Mouse (Mus musculus): ENCODE measurements around the gene Nipa2. TPM values are rescaled to one million over a fixed set of nuclear protein-coding genes. Genes with fewer than 3 reads are reported as not detected.

The Nipa2 gene
- polyA plus RNA-seq, 1 experiment from 2014 or later: 41.1 TPM

DNA sequence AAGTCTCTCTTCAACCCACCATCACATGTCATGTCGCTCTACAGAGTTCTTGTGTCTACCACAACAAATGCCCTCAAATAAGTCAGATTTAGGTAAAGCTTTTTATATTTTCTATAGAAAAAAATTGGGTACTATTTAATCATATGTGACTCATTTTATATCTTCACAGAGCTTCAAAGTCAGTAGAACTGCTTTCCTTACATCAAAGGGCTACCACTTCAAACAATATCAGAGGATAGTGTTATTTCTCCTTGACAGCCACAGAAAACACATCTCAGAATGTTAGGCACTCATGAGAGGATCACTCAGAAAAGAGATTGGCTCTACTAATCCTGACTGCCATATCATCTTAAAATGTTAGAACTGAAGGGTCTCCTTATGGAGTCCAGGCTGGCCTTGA is 1.8 kb downstream of the Nipa2 start:
- no peak overlapping the region for H3K4me3 ChIP-seq (ENCODE audit: low read depth, low read length)
- H3K27me3 ChIP-seq (ENCODE audit: control insufficient read depth, insufficient read depth, low read length): no peaks in the 10 kb centered on the region
- no peak overlapping the region for H3K9ac ChIP-seq (ENCODE audit: low read depth, low read length)
- H3K36me3 ChIP-seq (ENCODE audit: control insufficient read depth, insufficient read depth, low read length): no peaks in the 10 kb centered on the region
- 91% methylated on average over 1 of the region's 1 CpGs for WGBS (ENCODE audit: insufficient replicate concordance)
- no peak for ATAC-seq (replicated peaks; ENCODE audit: insufficient number of reproducible peaks, low FRiP score, low TSS enrichment)
- H3K4me1 ChIP-seq (ENCODE audit: control insufficient read depth, insufficient read depth, low read length): no peaks in the 10 kb centered on the region
- no peak overlapping the region for H3K27ac ChIP-seq (ENCODE audit: low read depth, low read length)
- H3K9me3 ChIP-seq (replicated peaks; ENCODE audit: control insufficient read depth, low read length): no peaks in the 10 kb centered on the region
- no peak overlapping the region; the same call in 1 of the 2 replicates for H3K4me2 ChIP-seq

DNA sequence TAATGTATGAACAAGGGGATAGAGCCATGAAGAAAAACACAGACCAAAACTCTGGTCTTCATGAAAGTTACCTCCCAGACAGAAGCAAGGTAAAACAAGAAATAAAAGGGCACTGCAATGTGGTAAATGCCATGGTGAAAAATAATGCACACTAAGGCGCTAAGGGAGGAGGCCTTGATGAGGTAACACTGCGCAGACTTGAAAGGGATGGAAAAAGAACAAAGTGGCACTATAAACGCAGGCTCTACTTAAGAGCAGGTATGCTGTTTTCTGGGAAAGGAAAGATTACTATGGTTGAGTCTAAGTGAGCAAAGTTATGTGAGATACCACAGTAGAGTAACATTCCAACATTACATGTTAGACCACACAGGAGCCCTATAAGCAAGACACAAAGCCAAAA is 2.5 kb downstream of the Nipa2 start:
- H3K4me3 ChIP-seq (ENCODE audit: low read depth, low read length): no peak overlapping the region
- H3K9me3 ChIP-seq (replicated peaks; ENCODE audit: control insufficient read depth, low read length): no peaks in the 10 kb centered on the region
- WGBS (ENCODE audit: insufficient replicate concordance): 95% methylated on average over 3 of the region's 3 CpGs
- H3K9ac ChIP-seq (ENCODE audit: low read depth, low read length): no peak overlapping the region
- H3K27me3 ChIP-seq (ENCODE audit: control insufficient read depth, insufficient read depth, low read length): no peaks in the 10 kb centered on the region
- H3K4me1 ChIP-seq (ENCODE audit: control insufficient read depth, insufficient read depth, low read length): no peaks in the 10 kb centered on the region
- no peak overlapping the region for H3K27ac ChIP-seq (ENCODE audit: low read depth, low read length)
- ATAC-seq (replicated peaks; ENCODE audit: insufficient number of reproducible peaks, low FRiP score, low TSS enrichment): no peak
- no peak overlapping the region for H3K4me2 ChIP-seq
- H3K36me3 ChIP-seq (ENCODE audit: control insufficient read depth, insufficient read depth, low read length): peaks cover 3% of the 10 kb centered on the region; the same call in 1 of the 2 replicates

DNA sequence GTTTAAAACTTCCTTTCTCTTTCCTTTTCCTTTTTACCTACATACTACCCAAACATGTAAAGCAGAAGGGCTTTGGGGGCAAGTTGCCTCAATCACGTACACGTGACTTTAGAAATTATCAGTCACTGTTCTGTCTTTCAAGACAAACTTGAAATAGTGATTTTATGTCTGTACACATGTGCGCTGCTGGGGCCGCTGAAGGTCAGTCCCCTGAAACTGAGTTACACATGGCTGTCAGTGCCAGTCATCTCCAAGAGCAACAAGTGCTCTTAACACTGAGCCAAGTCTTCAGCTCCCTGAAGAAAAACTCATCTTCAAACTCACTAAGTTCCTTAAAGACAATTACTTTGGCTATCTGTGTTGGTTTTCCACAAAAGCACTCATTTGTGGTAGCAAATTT is 4.4 kb downstream of the Nipa2 start:
- no peaks in the 10 kb centered on the region for H3K9me3 ChIP-seq (replicated peaks; ENCODE audit: control insufficient read depth, low read length)
- no peak overlapping the region for H3K9ac ChIP-seq (ENCODE audit: low read depth, low read length)
- 100% methylated on average over 4 of the region's 4 CpGs for whole genome bisulfite sequencing (ENCODE audit: insufficient replicate concordance)
- H3K4me2 ChIP-seq: no peak overlapping the region
- no peaks in the 10 kb centered on the region for H3K27me3 ChIP-seq (ENCODE audit: control insufficient read depth, insufficient read depth, low read length)
- ATAC-seq (replicated peaks; ENCODE audit: insufficient number of reproducible peaks, low FRiP score, low TSS enrichment): no peak
- no peak overlapping the region for H3K4me3 ChIP-seq (ENCODE audit: low read depth, low read length)
- H3K4me1 ChIP-seq (ENCODE audit: control insufficient read depth, insufficient read depth, low read length): no peaks in the 10 kb centered on the region
- H3K27ac ChIP-seq (ENCODE audit: low read depth, low read length): no peak overlapping the region
- H3K36me3 ChIP-seq (ENCODE audit: control insufficient read depth, insufficient read depth, low read length): peaks cover 8% of the 10 kb centered on the region; the same call in 1 of the 2 replicates

GRCm38 (mm10) chr7:55957178-55957577 is 5.1 kb downstream of the Nipa2 start:
- Histone ChIP-seq H3K4me1 (ENCODE audit: control insufficient read depth, insufficient read depth, low read length) (no peaks in the 10 kb centered on the region), H3K4me3 (ENCODE audit: low read depth, low read length) (no peak overlapping the region), H3K9me3 (replicated peaks; ENCODE audit: control insufficient read depth, low read length) (no peaks in the 10 kb centered on the region), H3K9ac (ENCODE audit: low read depth, low read length) (no peak overlapping the region), H3K36me3 (ENCODE audit: control insufficient read depth, insufficient read depth, low read length) (peaks cover 8% of the 10 kb centered on the region; the same call in 1 of the 2 replicates), H3K27ac (ENCODE audit: low read depth, low read length) (no peak overlapping the region), H3K27me3 (ENCODE audit: control insufficient read depth, insufficient read depth, low read length) (no peaks in the 10 kb centered on the region), H3K4me2 (no peak overlapping the region)
- no peak for ATAC-seq (replicated peaks; ENCODE audit: insufficient number of reproducible peaks, low FRiP score, low TSS enrichment)
- 92% methylated on average over 3 of the region's 3 CpGs for WGBS (ENCODE audit: insufficient replicate concordance)

GRCm38 (mm10) chr7:55956054-55956453 is 6.2 kb downstream of the Nipa2 start:
- Histone ChIP-seq H3K4me1 (ENCODE audit: control insufficient read depth, insufficient read depth, low read length) (no peaks in the 10 kb centered on the region), H3K9ac (ENCODE audit: low read depth, low read length) (no peak overlapping the region), H3K4me2 (no peak overlapping the region), H3K4me3 (ENCODE audit: low read depth, low read length) (no peak overlapping the region), H3K27ac (ENCODE audit: low read depth, low read length) (no peak overlapping the region), H3K9me3 (replicated peaks; ENCODE audit: control insufficient read depth, low read length) (no peaks in the 10 kb centered on the region), H3K27me3 (ENCODE audit: control insufficient read depth, insufficient read depth, low read length) (no peaks in the 10 kb centered on the region), H3K36me3 (ENCODE audit: control insufficient read depth, insufficient read depth, low read length) (peaks cover 8% of the 10 kb centered on the region; the same call in 1 of the 2 replicates)
- ATAC-seq (replicated peaks; ENCODE audit: insufficient number of reproducible peaks, low FRiP score, low TSS enrichment): no peak
- WGBS (ENCODE audit: insufficient replicate concordance): 96% methylated on average over 2 of the region's 2 CpGs

- no peak for ATAC-seq (replicated peaks; ENCODE audit: insufficient number of reproducible peaks, low FRiP score, low TSS enrichment)
- no peaks in the 10 kb centered on the region for H3K9me3 ChIP-seq (replicated peaks; ENCODE audit: control insufficient read depth, low read length)
- no peak overlapping the region for H3K9ac ChIP-seq (ENCODE audit: low read depth, low read length)
- no peaks in the 10 kb centered on the region for H3K4me1 ChIP-seq (ENCODE audit: control insufficient read depth, insufficient read depth, low read length)
- no peak overlapping the region for H3K27ac ChIP-seq (ENCODE audit: low read depth, low read length)
- H3K4me3 ChIP-seq (ENCODE audit: low read depth, low read length): no peak overlapping the region
- WGBS (ENCODE audit: insufficient replicate concordance): 87% methylated on average over 4 of the region's 4 CpGs
- H3K27me3 ChIP-seq (ENCODE audit: control insufficient read depth, insufficient read depth, low read length): no peaks in the 10 kb centered on the region
- H3K36me3 ChIP-seq (ENCODE audit: control insufficient read depth, insufficient read depth, low read length): peaks cover 3% of the 10 kb centered on the region; the same call in 1 of the 2 replicates
- H3K4me2 ChIP-seq: no peak overlapping the region
These were observed 23.9 kb downstream of the Nipa2 start for GRCm38 (mm10) chr7:55938341-55938740.

- peaks cover 9% of the 10 kb centered on the region for H3K36me3 ChIP-seq (ENCODE audit: control insufficient read depth, insufficient read depth, low read length)
- no peaks in the 10 kb centered on the region for H3K9me3 ChIP-seq (replicated peaks; ENCODE audit: control insufficient read depth, low read length)
These were observed 27.3 kb downstream of the Nipa2 start for GRCm38 (mm10) chr7:55935025-55935424.

DNA sequence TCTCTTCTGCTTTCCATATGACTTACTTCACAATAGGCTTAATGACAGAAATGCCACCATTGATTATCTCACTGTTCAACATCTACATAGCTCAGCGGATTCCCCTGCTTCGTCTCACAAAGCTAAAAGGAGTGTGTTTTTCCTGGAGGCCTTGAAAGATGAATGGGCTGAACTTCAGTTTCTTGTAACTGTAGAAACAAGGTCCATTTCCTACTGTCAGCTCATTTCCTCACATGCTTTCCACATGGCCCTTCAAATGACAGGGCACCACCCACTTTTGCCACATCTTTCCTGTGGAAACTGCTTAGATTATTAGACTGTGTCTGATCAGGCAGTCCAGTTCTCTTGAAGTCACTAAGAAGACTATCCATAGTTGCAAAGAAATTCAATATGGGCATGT is 33.6 kb downstream of the Nipa2 start:
- H3K4me1 ChIP-seq (ENCODE audit: control insufficient read depth, insufficient read depth, low read length): no peaks in the 10 kb centered on the region
- no peak overlapping the region for H3K4me3 ChIP-seq (ENCODE audit: low read depth, low read length)
- no peaks in the 10 kb centered on the region for H3K9me3 ChIP-seq (replicated peaks; ENCODE audit: control insufficient read depth, low read length)
- WGBS (ENCODE audit: insufficient replicate concordance): 68% methylated on average over 2 of the region's 2 CpGs
- ATAC-seq (replicated peaks; ENCODE audit: insufficient number of reproducible peaks, low FRiP score, low TSS enrichment): no peak
- H3K36me3 ChIP-seq (ENCODE audit: control insufficient read depth, insufficient read depth, low read length): peaks cover 16% of the 10 kb centered on the region
- H3K27ac ChIP-seq (ENCODE audit: low read depth, low read length): no peak overlapping the region
- no peak overlapping the region for H3K4me2 ChIP-seq
- no peaks in the 10 kb centered on the region for H3K27me3 ChIP-seq (ENCODE audit: control insufficient read depth, insufficient read depth, low read length)
- no peak overlapping the region for H3K9ac ChIP-seq (ENCODE audit: low read depth, low read length)

More at GRCm38 (mm10) chr7:55935025-55935424, 27.3 kb downstream of the Nipa2 start:
- WGBS (ENCODE audit: insufficient replicate concordance): 95% methylated on average over 2 of the region's 2 CpGs
- H3K4me3 ChIP-seq (ENCODE audit: low read depth, low read length): no peak overlapping the region
- ATAC-seq (replicated peaks; ENCODE audit: insufficient number of reproducible peaks, low FRiP score, low TSS enrichment): no peak
- no peaks in the 10 kb centered on the region for H3K4me1 ChIP-seq (ENCODE audit: control insufficient read depth, insufficient read depth, low read length)
- H3K9ac ChIP-seq (ENCODE audit: low read depth, low read length): no peak overlapping the region
- no peak overlapping the region for H3K27ac ChIP-seq (ENCODE audit: low read depth, low read length)
- no peak overlapping the region for H3K4me2 ChIP-seq
- no peaks in the 10 kb centered on the region for H3K27me3 ChIP-seq (ENCODE audit: control insufficient read depth, insufficient read depth, low read length)

DNA sequence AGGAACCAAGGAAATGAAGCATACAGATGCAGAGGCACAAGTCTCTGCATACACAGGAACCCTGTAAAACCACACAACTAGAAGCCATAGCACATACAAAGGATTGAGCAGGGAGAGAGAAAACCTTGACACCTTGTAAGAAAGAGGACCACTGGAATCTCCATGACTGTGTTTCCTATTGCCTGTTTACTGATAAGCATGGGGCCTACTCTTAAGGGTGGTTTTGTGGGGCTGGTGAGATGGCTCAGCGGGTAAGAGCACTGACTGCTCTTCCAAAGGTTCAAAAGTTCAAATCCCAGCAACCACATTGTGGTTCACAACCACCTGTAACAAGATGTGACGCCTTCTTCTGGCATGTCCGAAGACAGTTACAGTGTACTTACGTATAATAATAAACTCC is 35.0 kb downstream of the Nipa2 start:
- H3K36me3 ChIP-seq (ENCODE audit: control insufficient read depth, insufficient read depth, low read length): peaks cover 23% of the 10 kb centered on the region
- ATAC-seq (replicated peaks; ENCODE audit: insufficient number of reproducible peaks, low FRiP score, low TSS enrichment): no peak
- no peaks in the 10 kb centered on the region for H3K9me3 ChIP-seq (replicated peaks; ENCODE audit: control insufficient read depth, low read length)
- no peaks in the 10 kb centered on the region for H3K4me1 ChIP-seq (ENCODE audit: control insufficient read depth, insufficient read depth, low read length)
- no peak overlapping the region for H3K4me3 ChIP-seq (ENCODE audit: low read depth, low read length)
- WGBS (ENCODE audit: insufficient replicate concordance): 87% methylated on average over 4 of the region's 4 CpGs
- no peak overlapping the region for H3K4me2 ChIP-seq
- no peak overlapping the region for H3K9ac ChIP-seq (ENCODE audit: low read depth, low read length)
- no peaks in the 10 kb centered on the region for H3K27me3 ChIP-seq (ENCODE audit: control insufficient read depth, insufficient read depth, low read length)
- H3K27ac ChIP-seq (ENCODE audit: low read depth, low read length): no peak overlapping the region
